Mouse (Mus musculus) liver, embryonic 16.5 days (tissue): Measurements from ENCODE around the gene 2310033P09Rik. TPM values are rescaled to one million over a fixed set of nuclear protein-coding genes. Genes with fewer than 3 reads are reported as not detected.

Source experiments
- ATAC-seq: fragments of 200-750 bp; cut with Nextera tagmentation; 2 replicates; pipeline ENCODE4 v1.8.0; 2017; ENCODE audit warnings: low read depth, mild to moderate bottlenecking, moderate number of reproducible peaks, moderate library complexity
- H3K27ac ChIP-seq: fragments of 300-500 bp; sonication (generic); 2 replicates; pipeline ENCODE4 v1.5.1; 2014; ENCODE audit warnings: mild to moderate bottlenecking, low read length
- H3K27me3 ChIP-seq: fragments of 300-500 bp; sonication (generic); 2 replicates; pipeline ENCODE4 v1.6.1; 2014; ENCODE audit warnings: low read depth, low read length, mixed read lengths; ENCODE audit not compliant: control insufficient read depth, insufficient read depth
- H3K36me3 ChIP-seq: fragments of 300-500 bp; sonication (generic); 2 replicates; pipeline ENCODE4 v1.6.1; 2014; ENCODE audit warnings: mild to moderate bottlenecking; ENCODE audit not compliant: control insufficient read depth, insufficient read depth
- H3K4me1 ChIP-seq: fragments of 300-500 bp; sonication (generic); 2 replicates; pipeline ENCODE4 v1.6.1; 2014; ENCODE audit warnings: low read depth, low read length, mixed read lengths; ENCODE audit not compliant: control insufficient read depth
- H3K4me2 ChIP-seq: fragments of 300-500 bp; sonication (generic); 2 replicates; pipeline ENCODE4 v1.6.1; 2014; ENCODE audit warnings: low read depth, low read length, mixed read lengths
- H3K4me3 ChIP-seq: fragments of 300-500 bp; sonication (generic); 2 replicates; pipeline ENCODE4 v1.5.1; 2014; ENCODE audit warnings: low read depth, mild to moderate bottlenecking, low read length
- H3K9ac ChIP-seq: fragments of 300-500 bp; sonication (generic); 2 replicates; pipeline ENCODE4 v1.6.1; 2014; ENCODE audit warnings: low read depth, low read length
- H3K9me3 ChIP-seq: fragments of 300-500 bp; sonication (generic); replicated peaks from 2 replicates; pipeline ENCODE4 v1.6.1; 2016; ENCODE audit warnings: low read length; ENCODE audit not compliant: control insufficient read depth
- WGBS: fragments of 180-500 bp; shearing (Covaris S2); extraction: QIAGEN DNeasy Blood & Tissue Kit; methylation state at CpG from one replicate; pipeline ENCODE4 v1.1.7; 2014; ENCODE audit not compliant: insufficient replicate concordance; 5-methylcytosine and 5-hydroxymethylcytosine counted together
- polyA plus RNA-seq: library from polyadenylated mRNA; unstranded; fragments of >200 nt; fragmentation: Nextera tagmentation; extraction: Ambion mirVana; gene quantifications from 2 replicates; pipeline ENCODE4 v1.2.1, GENCODE M21; 2015

Gene 2310033P09Rik
- 14.6 and 15.1 TPM in 2 replicates for polyA plus RNA-seq

DNA sequence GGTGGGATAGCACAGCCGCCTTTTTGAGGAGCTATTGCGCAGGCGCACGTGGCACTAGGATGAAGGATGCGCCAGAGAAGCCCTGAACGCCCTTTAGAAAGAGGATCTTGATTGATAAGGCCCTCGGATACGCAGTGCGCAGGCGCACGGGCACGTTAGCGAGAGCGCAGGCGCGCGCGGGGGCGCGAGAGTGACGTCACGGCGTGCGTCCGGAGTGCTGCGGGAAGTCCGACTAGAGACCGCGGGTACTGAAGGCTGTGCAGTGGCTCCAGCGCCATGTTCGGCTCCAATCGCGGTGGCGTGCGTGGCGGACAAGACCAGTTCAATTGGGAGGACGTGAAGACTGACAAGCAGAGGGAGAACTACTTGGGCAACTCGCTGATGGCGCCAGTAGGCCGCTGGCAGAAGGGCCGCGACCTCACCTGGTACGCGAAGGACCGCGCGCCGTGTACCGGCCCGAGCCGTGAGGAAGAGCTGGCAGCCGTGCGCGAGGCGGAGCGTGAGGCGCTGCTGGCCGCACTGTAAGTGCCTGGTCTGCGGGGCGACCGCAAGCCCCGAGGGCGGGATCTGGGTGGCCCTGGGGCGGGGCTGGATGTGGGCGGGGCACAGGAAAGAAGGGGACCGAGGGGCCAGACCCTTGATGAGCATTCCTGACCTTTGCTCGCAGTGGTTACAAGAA lies at the start of gene 2310033P09Rik:
TSS of gene 2310033P09Rik (plus strand) at position 169 of the 679 bp plus-strand sequence.
- Histone ChIP-seq H3K27ac (peak within 1 kb of the TSS; percentile 95), H3K4me1 (peaks cover 29% of the 10 kb centered on the region), H3K36me3 (peaks cover 35% of the 10 kb centered on the region), H3K4me3 (peak within 1 kb of the TSS; percentile 99), H3K9ac (peak within 1 kb of the TSS; percentile 96), H3K27me3 (no peaks in the 10 kb centered on the region), H3K4me2 (peak within 1 kb of the TSS; percentile 92), H3K9me3 (no peaks in the 10 kb centered on the region)
- under 1% methylated on average over 67 of the region's 67 CpGs for WGBS
- ATAC-seq, result peak; percentile 84

GRCm38 (mm10) chr11:59159099-59159498 lies 49.0 kb upstream of the 2310033P09Rik start:
- Histone ChIP-seq H3K4me2 (no peak overlapping the region), H3K36me3 (peaks cover 45% of the 10 kb centered on the region), H3K4me3 (no peak overlapping the region), H3K9ac (no peak overlapping the region), H3K27me3 (no peaks in the 10 kb centered on the region), H3K27ac (no peak overlapping the region), H3K4me1 (peaks cover 16% of the 10 kb centered on the region), H3K9me3 (no peaks in the 10 kb centered on the region)
- WGBS, result 88% methylated on average over 13 of the region's 13 CpGs
- ATAC-seq, result no peak

DNA sequence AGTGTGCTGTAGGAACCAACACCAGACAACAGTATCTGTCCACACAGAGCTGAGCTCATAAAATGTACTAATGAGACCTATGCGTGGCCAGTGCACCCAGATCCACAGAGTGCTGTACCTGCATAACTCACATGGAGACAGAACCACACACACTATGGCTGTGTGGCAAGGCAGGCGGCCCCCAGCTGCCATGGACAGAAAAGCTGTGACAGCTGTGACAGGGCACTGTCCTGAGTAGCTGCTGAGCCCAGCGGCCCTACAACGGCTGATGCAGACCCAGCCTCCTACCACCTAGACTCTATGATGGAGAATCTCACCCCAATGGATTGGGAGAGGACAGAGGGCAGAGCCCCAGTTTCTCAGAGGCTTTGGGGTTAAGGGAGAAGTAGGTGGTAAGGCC lies 48.6 kb upstream of the 2310033P09Rik start:
- Histone ChIP-seq H3K9ac (no peak overlapping the region), H3K9me3 (no peaks in the 10 kb centered on the region), H3K27ac (no peak overlapping the region), H3K36me3 (peaks cover 45% of the 10 kb centered on the region), H3K4me2 (no peak overlapping the region), H3K4me3 (no peak overlapping the region), H3K27me3 (no peaks in the 10 kb centered on the region), H3K4me1 (peaks cover 16% of the 10 kb centered on the region)
- no peak for ATAC-seq
- WGBS, result 86% methylated on average over 4 of the region's 4 CpGs

DNA sequence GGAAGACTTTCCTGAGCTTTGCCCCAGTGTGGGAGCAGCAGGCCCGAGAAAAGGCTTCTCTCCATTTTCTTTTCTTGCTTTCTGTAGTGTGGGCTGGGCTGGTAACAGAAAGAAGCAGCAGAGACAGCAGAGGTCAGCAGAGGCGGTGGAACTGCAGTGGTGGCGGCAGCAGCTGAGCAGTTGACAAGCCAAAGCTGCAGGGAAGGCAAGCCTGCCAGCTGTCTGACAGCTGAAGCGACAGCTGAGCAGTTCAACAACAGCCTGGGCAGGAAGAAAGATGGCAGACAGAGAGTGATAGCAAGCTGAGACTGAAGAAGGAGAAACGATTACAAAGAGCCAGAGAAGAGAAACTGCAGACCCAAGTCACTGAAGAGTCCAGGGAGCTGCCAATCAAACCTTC lies 46.7 kb upstream of the 2310033P09Rik start:
- Histone ChIP-seq H3K4me3 (no peak overlapping the region), H3K36me3 (peaks cover 37% of the 10 kb centered on the region), H3K9ac (peak overlapping the region; percentile 9; the same call in 1 of the 2 replicates), H3K9me3 (no peaks in the 10 kb centered on the region), H3K27me3 (no peaks in the 10 kb centered on the region), H3K4me1 (peaks cover 33% of the 10 kb centered on the region), H3K4me2 (peak overlapping the region; percentile 94; the same call in 1 of the 2 replicates), H3K27ac (0 out of 2 replicates have a peak overlapping the region, but pooled peaks have one; percentile 4)
- WGBS, result 79% methylated on average over 5 of the region's 5 CpGs
- no peak for ATAC-seq

DNA sequence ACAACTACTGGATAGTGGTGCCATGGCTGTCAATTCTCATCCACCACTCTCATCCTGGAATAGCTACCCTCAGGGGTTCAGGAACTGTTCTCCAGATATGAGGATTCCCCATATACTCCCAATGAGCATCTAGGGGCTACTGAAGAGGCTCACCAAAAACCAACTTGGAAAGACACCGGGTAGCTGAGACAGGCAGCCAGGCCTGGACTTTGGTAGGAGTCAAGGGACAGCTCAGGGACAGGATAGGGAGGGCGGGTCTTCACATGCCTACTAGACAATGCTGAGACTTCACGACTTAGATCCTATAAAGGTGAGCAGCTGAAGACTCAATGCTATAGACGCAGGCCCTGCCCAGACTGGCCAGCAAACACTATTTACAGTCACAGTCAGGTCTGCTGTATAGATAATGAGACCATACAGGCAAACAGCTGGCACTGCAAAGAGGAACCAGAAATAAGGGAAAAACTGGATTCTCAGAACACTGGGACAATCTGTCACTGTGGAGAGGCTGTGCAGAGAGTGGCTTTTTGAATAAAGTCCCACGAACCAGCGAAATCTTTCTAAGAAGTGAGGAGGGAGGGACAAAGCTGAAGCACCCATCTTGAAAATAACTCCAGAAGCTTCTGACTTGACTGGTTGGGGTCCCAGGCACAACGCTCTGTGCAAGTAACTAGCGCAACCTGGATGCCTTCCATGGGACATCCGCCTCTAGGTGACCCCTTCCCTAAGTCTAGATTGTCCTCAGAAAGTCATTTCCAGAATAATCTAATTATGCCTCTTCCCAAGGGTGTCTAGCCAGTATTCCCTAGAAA lies 45.5 kb upstream of the 2310033P09Rik start:
- 37% methylated on average over 9 of the region's 9 CpGs for WGBS
- peaks cover 37% of the 10 kb centered on the region for H3K4me1 ChIP-seq
- ATAC-seq, result no peak

DNA sequence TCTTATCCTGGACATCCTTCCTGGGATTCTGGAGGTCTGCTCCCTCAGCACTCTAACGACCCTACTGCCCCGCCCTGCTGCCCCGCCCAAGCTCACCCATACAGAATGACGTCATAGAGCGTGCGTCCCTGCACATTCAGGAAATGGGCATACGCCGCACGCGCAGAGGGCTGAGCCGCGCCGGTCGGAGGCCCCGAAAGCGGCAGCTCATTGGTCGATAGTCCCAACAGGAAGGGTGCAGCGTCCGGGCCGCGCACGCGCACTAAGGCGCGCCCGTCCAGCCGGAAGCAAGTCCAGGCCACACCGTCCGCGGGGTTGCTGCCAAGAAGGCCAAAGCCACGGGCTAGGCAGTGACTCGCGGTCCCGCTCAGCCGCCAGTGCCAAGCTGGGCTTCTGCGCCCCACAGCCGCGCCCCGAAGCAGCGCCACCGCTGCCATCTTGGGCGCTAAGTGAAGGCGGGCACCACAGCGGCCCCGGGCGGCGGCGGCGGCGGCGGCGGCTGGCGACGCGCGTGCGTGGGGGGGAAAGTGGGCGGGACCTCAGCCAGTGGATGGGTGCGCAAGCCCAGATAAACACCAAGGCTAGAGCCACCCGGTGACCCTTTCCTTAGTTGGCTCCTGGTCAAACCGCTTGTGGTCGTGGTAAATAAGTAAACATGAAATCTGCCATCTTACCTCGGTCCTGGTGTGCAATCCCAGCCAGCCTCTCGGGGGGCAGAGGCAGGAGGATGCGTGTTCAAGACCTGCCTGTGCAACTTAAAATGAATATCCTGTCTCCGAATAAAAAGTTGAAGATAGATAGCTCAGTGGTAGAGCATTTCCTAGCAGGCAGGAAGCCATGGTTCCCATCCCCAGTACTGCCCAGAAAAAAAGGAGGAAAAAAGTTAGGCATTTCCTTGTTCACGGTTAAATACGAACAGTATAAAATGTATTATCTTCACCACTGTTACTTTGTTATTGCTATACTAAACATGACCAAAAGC lies 44.6 kb upstream of the 2310033P09Rik start, which contains the start of gene Iba57:
TSS of gene Iba57 (minus strand) at position 485 of the 982 bp plus-strand sequence.
- Histone ChIP-seq H3K4me3 (peak within 1 kb of the TSS; percentile 85), H3K36me3 (peaks cover 18% of the 10 kb centered on the region), H3K4me2 (peak within 1 kb of the TSS; percentile 94), H3K27ac (peak within 1 kb of the TSS; percentile 98), H3K27me3 (no peaks in the 10 kb centered on the region), H3K9ac (peak within 1 kb of the TSS; percentile 98), H3K9me3 (no peaks in the 10 kb centered on the region), H3K4me1 (peaks cover 41% of the 10 kb centered on the region)
- under 1% methylated on average over 62 of the region's 68 CpGs for WGBS
- ATAC-seq, result peak; percentile 91

More for the DNA sequence above, 45.5 kb upstream of the 2310033P09Rik start:
- Histone ChIP-seq H3K27ac (peak overlapping the region; percentile 98), H3K9ac (peak overlapping the region; percentile 98), H3K4me3 (peak overlapping the region; percentile 85), H3K27me3 (no peaks in the 10 kb centered on the region), H3K4me2 (peak overlapping the region; percentile 94), H3K36me3 (peaks cover 27% of the 10 kb centered on the region), H3K9me3 (no peaks in the 10 kb centered on the region)

GRCm38 (mm10) chr11:59164384-59164783 lies 43.7 kb upstream of the 2310033P09Rik start:
- Histone ChIP-seq H3K27me3 (no peaks in the 10 kb centered on the region), H3K9me3 (no peaks in the 10 kb centered on the region), H3K4me3 (peak overlapping the region; percentile 85), H3K27ac (peak overlapping the region; percentile 98), H3K9ac (peak overlapping the region; percentile 98), H3K36me3 (peaks cover 11% of the 10 kb centered on the region; the same call in 1 of the 2 replicates), H3K4me1 (peaks cover 41% of the 10 kb centered on the region), H3K4me2 (peak overlapping the region; percentile 94)
- WGBS, result 31% methylated on average over 9 of the region's 9 CpGs
- ATAC-seq, result peak; percentile 66

- H3K4me1 ChIP-seq, result peaks cover 41% of the 10 kb centered on the region
- 33% methylated on average over 2 of the region's 2 CpGs for WGBS
- H3K4me3 ChIP-seq, result no peak overlapping the region
- H3K9me3 ChIP-seq, result no peaks in the 10 kb centered on the region
- no peak for ATAC-seq
- peak overlapping the region; percentile 36; the same call in 1 of the 2 replicates for H3K9ac ChIP-seq
- no peaks in the 10 kb centered on the region for H3K27me3 ChIP-seq
- peak overlapping the region; percentile 21; the same call in 1 of the 2 replicates for H3K4me2 ChIP-seq
- H3K27ac ChIP-seq, result peak overlapping the region; percentile 98
- H3K36me3 ChIP-seq, result peaks cover 7% of the 10 kb centered on the region; the same call in 1 of the 2 replicates
These were observed 42.4 kb upstream of the 2310033P09Rik start for GRCm38 (mm10) chr11:59165616-59166241.
